Mouse (Mus musculus): ENCODE results near the gene Ube2g2.

DNA sequence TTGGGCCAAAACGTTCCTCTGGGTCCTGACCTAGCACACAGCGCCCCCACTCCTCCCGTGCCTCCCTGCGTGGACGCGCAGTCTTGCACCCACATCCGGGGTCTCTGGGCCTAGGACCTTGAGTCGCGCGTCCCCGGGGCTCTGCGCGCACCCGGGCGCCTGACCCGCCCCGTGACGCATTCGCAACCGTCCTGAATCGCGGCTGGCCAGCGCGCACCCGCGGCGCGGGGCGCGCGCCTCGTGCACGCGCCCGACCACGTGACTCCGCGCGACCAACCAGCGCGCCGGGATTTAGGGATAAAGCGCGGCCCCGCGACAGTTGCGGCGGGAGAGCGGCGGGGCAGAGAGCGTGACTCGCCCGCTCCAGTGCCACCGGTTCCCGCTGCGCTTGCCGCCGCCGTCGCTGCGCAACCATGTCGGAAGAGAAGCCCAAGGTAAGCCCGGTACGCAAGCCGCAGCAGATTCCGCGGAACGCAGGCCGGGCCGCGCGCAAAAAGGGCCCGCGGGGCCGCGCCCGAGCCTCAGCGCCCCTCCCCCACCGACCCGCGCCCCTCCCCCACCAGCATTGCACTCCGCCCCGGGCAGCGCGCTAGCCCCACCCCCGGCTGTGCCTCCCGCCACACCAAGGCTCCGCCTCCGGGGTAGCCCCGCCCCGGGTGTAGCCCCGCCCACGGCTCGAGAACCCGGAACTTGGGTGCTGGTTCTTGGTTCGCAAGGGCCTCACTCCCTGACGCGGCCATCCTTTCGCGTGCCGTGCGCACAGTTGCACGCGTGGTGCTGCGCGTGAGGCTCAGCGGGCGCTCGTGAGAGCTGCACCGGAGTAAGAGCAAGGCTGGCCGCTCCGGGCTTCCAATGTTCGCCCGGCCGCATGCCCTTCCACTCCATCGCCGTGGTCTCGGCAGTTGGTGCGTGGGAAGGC is 15.9 kb upstream of the Ube2g2 start, which contains the start of the genes Sumo3 and Gm49325:
- TF ChIP-seq CTCF (conservative IDR thresholded peaks at IDR 0.05; ENCODE audit: low read length) (no peak), POU5F1 (IDR thresholded peaks at IDR 0.05; ENCODE audit: borderline replicate concordance, low read length) (no peak)
